Mouse (Mus musculus): ENCODE data around the gene Sap30.

DNA sequence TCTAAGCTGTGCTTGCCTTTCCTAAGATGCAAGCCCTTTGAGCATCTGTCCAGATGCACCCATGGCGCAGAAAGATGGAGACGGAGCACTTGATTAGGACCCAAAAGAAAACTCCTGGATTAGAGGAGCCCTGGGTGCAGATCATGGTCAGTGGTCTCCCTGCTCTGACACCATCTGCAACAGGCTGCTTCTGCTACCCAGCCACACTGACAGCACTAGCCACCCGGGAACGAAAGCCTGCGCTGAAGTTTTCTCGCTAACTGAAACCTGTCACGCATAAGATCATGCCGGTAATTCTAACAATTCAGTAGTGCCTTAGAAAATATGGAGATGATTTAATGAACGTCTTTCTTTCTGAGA lies 51.2 kb downstream of the Sap30 start:
- no peak for TF ChIP-seq POLR2A (IDR thresholded peaks at IDR 0.05; ENCODE audit: low read depth, low read length)
- no peak for TF ChIP-seq CTCF (IDR thresholded peaks at IDR 0.05; ENCODE audit: extremely low read depth, insufficient read length, insufficient replicate concordance, low read depth, low read length)
